In the genomic region with DNA sequence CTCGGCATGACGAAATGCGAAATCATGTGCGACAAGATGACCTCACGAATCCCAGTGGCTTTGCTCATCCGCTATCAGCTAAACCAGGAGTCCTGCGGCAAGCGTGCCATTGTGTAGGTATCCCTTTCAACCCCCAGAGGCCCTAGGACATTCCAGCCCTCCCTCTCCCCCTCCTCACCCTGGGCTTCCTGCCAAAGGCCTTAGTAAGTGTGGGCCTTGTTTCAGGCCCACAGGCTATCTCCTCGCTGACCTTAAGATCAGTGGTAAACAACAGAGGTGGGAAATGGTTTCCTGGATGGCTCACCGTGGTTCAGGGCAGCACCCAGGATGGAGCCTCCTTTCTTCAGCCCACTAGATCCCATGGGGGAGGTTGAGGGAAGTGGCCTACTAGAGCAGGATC, we compare ENCODE assay signal across 12 mouse cellular contexts. TPM values are rescaled to one million over a fixed set of nuclear protein-coding genes. Genes with fewer than 3 reads are reported as not detected.
DNase-seq lines count a peak whose midpoint lies in the region; ATAC-seq lines count a peak whose summit lies in the region.
"Had no signal": no experiment of that assay in that cellular context is flagged by ENCODE, and none has a peak within 500 bp of the region (broad histone marks: within the 10 kb centered on the region; RNA-seq: fewer than 3 reads in every experiment).

No protein-coding gene starts in this region.

- H3K4me2 ChIP-seq in heart, embryonic 11.5 days, result peak overlapping the region; percentile 25; the same call in 1 of the 2 replicates
- H3K4me2 ChIP-seq in lung, embryonic 16.5 days (ENCODE audit: low read depth, low read length), result no peak overlapping the region
- 0 out of 2 replicates have a peak overlapping the region, but pooled peaks have one; percentile 0 for H3K4me2 ChIP-seq in heart, embryonic 14.5 days (ENCODE audit: low read length)
- H3K4me2 ChIP-seq: midbrain, embryonic 13.5 days had no signal

- H3K36me3 ChIP-seq in heart, embryonic 11.5 days (ENCODE audit: control insufficient read depth, insufficient read depth, low read length), result no peaks in the 10 kb centered on the region
- no peaks in the 10 kb centered on the region for H3K36me3 ChIP-seq in lung, embryonic 16.5 days (ENCODE audit: control insufficient read depth, insufficient read depth, low read length)
- no peaks in the 10 kb centered on the region for H3K36me3 ChIP-seq in heart, embryonic 14.5 days (ENCODE audit: control insufficient read depth, insufficient read depth, low read length)
- H3K36me3 ChIP-seq: midbrain, embryonic 13.5 days had no signal

- intact Hi-C loops in heart, postnatal 14 days (cut with DNase I), result no loop called here

- ATAC-seq in heart, embryonic 11.5 days (replicated peaks; ENCODE audit: insufficient number of reproducible peaks, low FRiP score, low TSS enrichment), result peak; percentile 55
- peak; percentile 43 for ATAC-seq in lung, embryonic 16.5 days (ENCODE audit: low read depth)
- peak; percentile 39; the same call in 1 of the 2 replicates for ATAC-seq in heart, embryonic 14.5 days (ENCODE audit: insufficient number of reproducible peaks, insufficient read depth, low FRiP score, low read depth)
- ATAC-seq: midbrain, embryonic 13.5 days had no signal

- H3K9ac ChIP-seq in heart, embryonic 11.5 days (ENCODE audit: low read depth, low read length), result no peak overlapping the region; the same call in 1 of the 2 replicates
- H3K9ac ChIP-seq in lung, embryonic 16.5 days (ENCODE audit: low read length), result no peak overlapping the region
- no peak overlapping the region for H3K9ac ChIP-seq in heart, embryonic 14.5 days (ENCODE audit: low read length)

- no peaks in the 10 kb centered on the region for H3K9me3 ChIP-seq in heart, embryonic 11.5 days (replicated peaks; ENCODE audit: control insufficient read depth, low read length)
- H3K9me3 ChIP-seq in lung, embryonic 16.5 days (ENCODE audit: control insufficient read depth, low read length), result no peaks in the 10 kb centered on the region
- H3K9me3 ChIP-seq in heart, embryonic 14.5 days (ENCODE audit: control insufficient read depth, low read length), result no peaks in the 10 kb centered on the region
- H3K9me3 ChIP-seq: midbrain, embryonic 13.5 days had no signal

- 29% methylated on average over 10 of the region's 10 CpGs for WGBS in heart, embryonic 11.5 days (ENCODE audit: insufficient replicate concordance)
- WGBS in lung, embryonic 16.5 days, result 47% methylated on average over 10 of the region's 10 CpGs
- WGBS in heart, embryonic 14.5 days, result 12% methylated on average over 10 of the region's 10 CpGs

- peaks cover 22% of the 10 kb centered on the region for H3K27me3 ChIP-seq in heart, embryonic 11.5 days (ENCODE audit: control insufficient read depth, insufficient read depth, low read length)
- no peaks in the 10 kb centered on the region for H3K27me3 ChIP-seq in lung, embryonic 16.5 days (ENCODE audit: control insufficient read depth, insufficient read depth, low read depth, low read length)
- peaks cover 3% of the 10 kb centered on the region for H3K27me3 ChIP-seq in heart, embryonic 14.5 days (ENCODE audit: control insufficient read depth, insufficient read depth, low read length)

- peak overlapping the region; percentile 68 for H3K27ac ChIP-seq in heart, embryonic 11.5 days (ENCODE audit: low read depth, low read length)
- peak overlapping the region; percentile 2 for H3K27ac ChIP-seq in lung, embryonic 16.5 days (ENCODE audit: low read length)
- peak overlapping the region; percentile 20 to 59; a peak in 3 of 4 replicates for H3K27ac ChIP-seq in heart, embryonic 14.5 days (replicated peaks in 1 of 2; ENCODE audit: control insufficient read depth in 1 of 2, insufficient read depth in 1 of 2, low read depth in 2 of 2, low read length in 2 of 2)
- H3K27ac ChIP-seq: midbrain, embryonic 13.5 days had no signal

- peaks cover 28% of the 10 kb centered on the region for H3K4me1 ChIP-seq in heart, embryonic 11.5 days (ENCODE audit: control insufficient read depth, insufficient read depth, low read length)
- peaks cover 18% of the 10 kb centered on the region for H3K4me1 ChIP-seq in lung, embryonic 16.5 days (replicated peaks; ENCODE audit: control insufficient read depth, insufficient read depth, low read length)
- peaks cover 38% of the 10 kb centered on the region in 2 experiments for H3K4me1 ChIP-seq in heart, embryonic 14.5 days (ENCODE audit: control insufficient read depth in 2 of 2, insufficient read depth in 2 of 2, low read length in 2 of 2)

- no peak for DNase-seq in heart, postnatal 14 days
- DNase-seq in lung, postnatal 25 days (ENCODE audit: low spot score), result no peak
- peak; percentile 30 for DNase-seq in mesoderm, embryonic 11.5 days (ENCODE audit: low read depth, low spot score)
- DNase-seq in left cerebral cortex, adult 11 months (ENCODE audit: low spot score), result no peak
- DNase-seq in cerebellum, postnatal 10 days, result no peak
- DNase-seq: gastrocnemius, postnatal 10 days; layer of hippocampus, postnatal 36 days had no signal

- no peak overlapping the region for H3K4me3 ChIP-seq in heart, embryonic 11.5 days (ENCODE audit: low read depth, low read length)
- no peak overlapping the region for H3K4me3 ChIP-seq in lung, embryonic 16.5 days (ENCODE audit: low read length)
- no peak overlapping the region for H3K4me3 ChIP-seq in heart, embryonic 14.5 days (ENCODE audit: control insufficient read depth in 1 of 2, insufficient read depth in 1 of 2, low read depth in 1 of 2, low read length in 2 of 2)
- H3K4me3 ChIP-seq: midbrain, embryonic 13.5 days had no signal

RNA-seq across cellular contexts. Expression of gene Cx3cl1, which starts 6.2 kb away (rescaled TPM):
- 8.8 and 11.2 TPM in 2 replicates for polyA plus RNA-seq in heart, embryonic 11.5 days (2014; fragmentation: Nextera tagmentation; extraction: Ambion mirVana)
- total RNA-seq in heart, postnatal 14 days (2021), result 1 to 10 TPM; 2.8 to 3.2 TPM
- polyA plus RNA-seq in lung, embryonic 16.5 days (2015; fragmentation: Nextera tagmentation; extraction: Ambion mirVana), result 7.7 and 9.3 TPM in 2 replicates
- polyA plus RNA-seq in heart, embryonic 14.5 days (2014; fragmentation: Nextera tagmentation; extraction: Ambion mirVana), result 8.1 and 10.4 TPM in 2 replicates
- polyA plus RNA-seq: CD4-positive, CD25-positive, alpha-beta regulatory T cell, adult 4 months had no signal

RNA-seq across cellular contexts. Expression of gene Ccl17, which starts 32.2 kb away (rescaled TPM):
- polyA plus RNA-seq in heart, embryonic 11.5 days (2014; fragmentation: Nextera tagmentation; extraction: Ambion mirVana), result 0.69 TPM in 1 of 2 replicates, not detected in the other
- not detected for total RNA-seq in heart, postnatal 14 days (2021)
- polyA plus RNA-seq in lung, embryonic 16.5 days (2015; fragmentation: Nextera tagmentation; extraction: Ambion mirVana), result 0.62 TPM in 1 of 2 replicates, not detected in the other
- polyA plus RNA-seq in heart, embryonic 14.5 days (2014; fragmentation: Nextera tagmentation; extraction: Ambion mirVana), result 0.45 TPM in 1 of 2 replicates, not detected in the other
- total RNA-seq: gastrocnemius, postnatal 10 days had no signal
- polyA plus RNA-seq: CD4-positive, CD25-positive, alpha-beta regulatory T cell, adult 4 months had no signal

RNA-seq across cellular contexts. Expression of gene Ccl22, which starts 32.6 kb away (rescaled TPM):
- polyA plus RNA-seq in heart, embryonic 11.5 days (2014; fragmentation: Nextera tagmentation; extraction: Ambion mirVana), result not detected in 2 replicates
- total RNA-seq in heart, postnatal 14 days (2021), result under 1 TPM in 1 of 2 experiments, not detected in 1; 0.90 TPM
- not detected in 2 replicates for polyA plus RNA-seq in lung, embryonic 16.5 days (2015; fragmentation: Nextera tagmentation; extraction: Ambion mirVana)
- not detected in 2 replicates for polyA plus RNA-seq in heart, embryonic 14.5 days (2014; fragmentation: Nextera tagmentation; extraction: Ambion mirVana)
- total RNA-seq: gastrocnemius, postnatal 10 days; layer of hippocampus, postnatal 36 days had no signal
- polyA plus RNA-seq: CD4-positive, CD25-positive, alpha-beta regulatory T cell, adult 4 months; midbrain, embryonic 13.5 days had no signal

Comparison
In these comparisons a context has a peak if more than half of its experiments do, and no peak if none do; other contexts are left out.
1. H3K27ac ChIP-seq: peak in every context shown above with its lines; median percentile 68 in heart, embryonic 11.5 days; 40 in heart, embryonic 14.5 days; 2 in lung, embryonic 16.5 days.